Comparison of ENCODE assay signal across 15 mouse cellular contexts in the genomic region with DNA sequence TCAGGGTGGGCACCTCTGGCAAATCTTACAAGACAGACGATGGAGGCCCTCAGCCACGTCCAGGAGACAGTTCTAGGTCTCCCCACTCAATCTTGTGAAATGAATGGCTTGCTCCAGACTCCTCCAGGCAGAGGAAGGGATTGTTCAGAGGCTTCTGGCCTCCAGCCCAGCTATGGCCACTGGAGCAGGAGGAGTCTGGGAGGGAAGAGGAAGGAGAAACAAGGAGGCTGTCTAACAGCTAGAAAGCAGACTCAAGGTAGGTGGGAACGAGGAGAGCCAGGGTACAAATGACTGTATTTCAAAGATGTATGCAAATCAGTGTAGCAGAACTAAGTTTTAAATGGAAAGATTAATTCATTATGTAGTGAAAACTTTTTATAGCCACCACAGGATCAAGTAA. TPM values are rescaled to one million over a fixed set of nuclear protein-coding genes. Genes with fewer than 3 reads are reported as not detected.
DNase-seq lines count a peak whose midpoint lies in the region; ATAC-seq and TF ChIP-seq lines count a peak whose summit lies in the region.
"Had no signal": no experiment of that assay in that cellular context is flagged by ENCODE, and none has a peak within 500 bp of the region (broad histone marks: within the 10 kb centered on the region; RNA-seq: fewer than 3 reads in every experiment).

No protein-coding gene starts in this region.

- DNase-seq in gastrocnemius, postnatal 10 days: peak; percentile 23
- DNase-seq in gastrocnemius, postnatal 25 days: no peak
- no peak for DNase-seq in layer of hippocampus, adult 2 months (ENCODE audit: low spot score in 2 of 2)
- DNase-seq in layer of hippocampus, postnatal 36 days: no peak
- peak; percentile 57 for DNase-seq in 3T3-L1 (ENCODE audit: low read depth, low spot score)
- DNase-seq in thymus, postnatal 10 days (ENCODE audit: low spot score in 2 of 2): no peak
- DNase-seq: cerebellum, postnatal 36 days; thymus, adult 2 months had no signal

- H3K27ac ChIP-seq in layer of hippocampus, adult 2 months: 0 out of 2 replicates have a peak overlapping the region, but pooled peaks have one; percentile 32
- H3K27ac ChIP-seq: embryonic facial prominence, embryonic 13.5 days; forebrain, embryonic 12.5 days; liver, embryonic 14.5 days had no signal

- no peak overlapping the region for H3K4me3 ChIP-seq in layer of hippocampus, adult 2 months
- H3K4me3 ChIP-seq: embryonic facial prominence, embryonic 13.5 days; forebrain, embryonic 12.5 days; myocyte had no signal

- ATAC-seq in inflammation-experienced regulatory T-cells, adult 6 months: peak; percentile 28
- ATAC-seq in monocyte, adult 5-6 weeks (replicated peaks; ENCODE audit: insufficient number of reproducible peaks, low FRiP score, low TSS enrichment, poor library complexity, severe bottlenecking): no peak
- ATAC-seq: intestine, postnatal 0 days had no signal

- TF ChIP-seq CTCF in layer of hippocampus, adult 2 months (conservative IDR thresholded peaks at IDR 0.05): no peak

RNA-seq across cellular contexts. Expression of a gene that starts 13.9 kb away (rescaled TPM):
- 10 to 100 TPM; 72.3 to 89.0 TPM for total RNA-seq in gastrocnemius, postnatal 10 days (2021)
- total RNA-seq in gastrocnemius, postnatal 25 days (2021): 10 to 100 TPM; 46.0 to 61.1 TPM
- total RNA-seq in layer of hippocampus, adult 2 months (2021): 100 to 1,000 TPM; 357 TPM
- 100 to 1,000 TPM; 347 to 362 TPM for total RNA-seq in layer of hippocampus, postnatal 36 days (2021)
- polyA plus RNA-seq in inflammation-experienced regulatory T-cells, adult 6 months (2017; shearing (Covaris generic)): 100 to 1,000 TPM; 159 to 229 (median 184) TPM
- 49.0 to 97.9 TPM (median 69.7 TPM) in 3 replicates for total RNA-seq in monocyte, adult 5-6 weeks (2017)

Comparison
In these comparisons a context has a peak if more than half of its experiments do, and no peak if none do; other contexts are left out.
1. DNase-seq: peak in gastrocnemius, postnatal 10 days (single experiment) and 3T3-L1 (single experiment); none in gastrocnemius, postnatal 25 days (single experiment), layer of hippocampus, adult 2 months (0 of 2), layer of hippocampus, postnatal 36 days (0 of 2) and thymus, postnatal 10 days (0 of 2).